Mouse (Mus musculus) layer of hippocampus, adult 18-20 months (tissue): Measurements from ENCODE around the gene Syce1l. TPM values are rescaled to one million over a fixed set of nuclear protein-coding genes. Genes with fewer than 3 reads are reported as not detected.

ENCODE experiments used
- DNase-seq, 2 experiments: peaks; one replicate each; pipeline ENCODE4 v3.0.0; 2022; ENCODE audit warnings: low spot score in 2 of 2
- long read RNA-seq: library from polyadenylated mRNA; stranded (forward); transcript quantifications from one replicate; pipeline ENCODE4 v2.0.0, GENCODE M21; 2021
- total RNA-seq, 2 experiments: library from RNA; stranded (reverse); gene quantifications; 2 replicates each; pipeline ENCODE4 v1.2.3; 2021

Syce1l gene
- under 1 TPM in 1 of 2 experiments, not detected in 1; 0.61 TPM for total RNA-seq
- long read RNA-seq, partial matches to known transcripts: 0 of 5 reads
- long read RNA-seq, other reads (novel, unspliced or antisense): 5 of 5 reads

- DNase-seq: no peak
These were observed at the start of gene Syce1l for GRCm38 (mm10) chr8:113642926-113643325. TSS of gene Syce1l (plus strand) at chr8:113643213.

GRCm38 (mm10) chr8:113598401-113598800 is 44.6 kb upstream of the Syce1l start:
- no peak for DNase-seq

GRCm38 (mm10) chr8:113632634-113633033 is 10.4 kb upstream of the Syce1l start:
- DNase-seq: peak; percentile 22 to 81

- DNase-seq: no peak
These were observed 8.9 kb upstream of the Syce1l start for GRCm38 (mm10) chr8:113634161-113634560.

- DNase-seq: peak; percentile 97 to 100
These were observed 8.1 kb upstream of the Syce1l start, which contains the start of gene Mon1b for GRCm38 (mm10) chr8:113634670-113635591. TSS of gene Mon1b (plus strand) at chr8:113635587.

GRCm38 (mm10) chr8:113635592-113636279 is 7.3 kb upstream of the Syce1l start:
- DNase-seq: peak in 1 of 2 experiments; percentile 10

GRCm38 (mm10) chr8:113636280-113636628 is 6.8 kb upstream of the Syce1l start:
- no peak for DNase-seq

GRCm38 (mm10) chr8:113640357-113640756 is 2.7 kb upstream of the Syce1l start:
- no peak for DNase-seq

- DNase-seq: no peak
These were observed 632 bp downstream of the Syce1l start for GRCm38 (mm10) chr8:113643479-113644210.

GRCm38 (mm10) chr8:113645220-113645619 is 2.2 kb downstream of the Syce1l start:
- no peak for DNase-seq

- no peak for DNase-seq
These were observed 9.4 kb downstream of the Syce1l start for GRCm38 (mm10) chr8:113652450-113652849.

GRCm38 (mm10) chr8:113653151-113653550 is 10.1 kb downstream of the Syce1l start:
- no peak for DNase-seq

- no peak for DNase-seq
These were observed 13.1 kb downstream of the Syce1l start for GRCm38 (mm10) chr8:113656154-113656553.

GRCm38 (mm10) chr8:113656681-113657298 is 13.8 kb downstream of the Syce1l start:
- DNase-seq: no peak

- DNase-seq: no peak
These were observed 17.1 kb downstream of the Syce1l start for GRCm38 (mm10) chr8:113660128-113660527.

- peak; percentile 78 to 94 for DNase-seq
These were observed 21.5 kb downstream of the Syce1l start for GRCm38 (mm10) chr8:113664544-113664943.

GRCm38 (mm10) chr8:113665036-113665435 is 22.0 kb downstream of the Syce1l start:
- no peak for DNase-seq

GRCm38 (mm10) chr8:113665951-113666350 is 22.9 kb downstream of the Syce1l start:
- DNase-seq: no peak

GRCm38 (mm10) chr8:113666714-113667432 is 23.9 kb downstream of the Syce1l start:
- DNase-seq: no peak

- DNase-seq: no peak
These were observed 26.9 kb downstream of the Syce1l start for GRCm38 (mm10) chr8:113669924-113670323.
